Mouse (Mus musculus) skeletal muscle tissue, adult 2 months (tissue): Measurements from ENCODE around the gene Ehmt1.

Experiments
- DNase-seq: peaks from one replicate; pipeline ENCODE4 v3.0.0-alpha.2; 2012; ENCODE audit warnings: low read depth, low spot score

Ehmt1 gene

GRCm38 (mm10) chr2:24918930-24919838, at the start of gene Ehmt1:
Gene Ehmt1, minus strand, starts transcription at chr2:24919614.
- peak; percentile 91 for DNase-seq

- peak; percentile 55 for DNase-seq
Observed at GRCm38 (mm10) chr2:24962304-24963000, 43.0 kb upstream of the Ehmt1 start, which contains the start of gene Dph7. Gene Dph7, plus strand, starts transcription at chr2:24962400.

- DNase-seq: no peak
Observed at GRCm38 (mm10) chr2:24960910-24961309, 41.5 kb upstream of the Ehmt1 start.

GRCm38 (mm10) chr2:24952537-24953055, 33.2 kb upstream of the Ehmt1 start:
- DNase-seq: no peak

GRCm38 (mm10) chr2:24950189-24950535, 30.7 kb upstream of the Ehmt1 start:
- no peak for DNase-seq

- DNase-seq: peak; percentile 93
Observed at GRCm38 (mm10) chr2:24949421-24950188, 30.2 kb upstream of the Ehmt1 start, which contains the start of gene Zmynd19. Gene Zmynd19, plus strand, starts transcription at chr2:24949792.

GRCm38 (mm10) chr2:24944304-24944703, 24.9 kb upstream of the Ehmt1 start:
- DNase-seq: peak; percentile 26

- no peak for DNase-seq
Observed at GRCm38 (mm10) chr2:24942092-24942491, 22.7 kb upstream of the Ehmt1 start.

- peak; percentile 94 for DNase-seq
Observed at GRCm38 (mm10) chr2:24935057-24935796, 15.8 kb upstream of the Ehmt1 start, which contains the start of gene Arrdc1. Gene Arrdc1, minus strand, starts transcription at chr2:24935252.

GRCm38 (mm10) chr2:24934441-24934963, 15.1 kb upstream of the Ehmt1 start:
- no peak for DNase-seq

GRCm38 (mm10) chr2:24929593-24929992, 10.2 kb upstream of the Ehmt1 start:
- no peak for DNase-seq

GRCm38 (mm10) chr2:24929119-24929518, 9.7 kb upstream of the Ehmt1 start:
- no peak for DNase-seq

GRCm38 (mm10) chr2:24927810-24928479, 8.5 kb upstream of the Ehmt1 start:
- DNase-seq: peak; percentile 91

GRCm38 (mm10) chr2:24926965-24927358, 7.5 kb upstream of the Ehmt1 start:
- DNase-seq: no peak

GRCm38 (mm10) chr2:24926345-24926964, 7.0 kb upstream of the Ehmt1 start:
- DNase-seq: no peak

- no peak for DNase-seq
Observed at GRCm38 (mm10) chr2:24925284-24925683, 5.9 kb upstream of the Ehmt1 start.

- no peak for DNase-seq
Observed at GRCm38 (mm10) chr2:24923561-24923960, 4.1 kb upstream of the Ehmt1 start.

- no peak for DNase-seq
Observed at GRCm38 (mm10) chr2:24919839-24920175, 393 bp upstream of the Ehmt1 start.

GRCm38 (mm10) chr2:24914762-24915161, 4.7 kb downstream of the Ehmt1 start:
- DNase-seq: no peak

- no peak for DNase-seq
Observed at GRCm38 (mm10) chr2:24912589-24912988, 6.8 kb downstream of the Ehmt1 start.
